Mouse (Mus musculus) intestine, postnatal 0 days (tissue): ENCODE data around the gene Chst8. TPM values are rescaled to one million over a fixed set of nuclear protein-coding genes. Genes with fewer than 3 reads are reported as not detected.

Source experiments
- ATAC-seq: fragments of 200-750 bp; cut with Nextera tagmentation; 2 replicates; pipeline ENCODE4 v1.8.0; 2017; ENCODE audit warnings: mild to moderate bottlenecking, moderate TSS enrichment, moderate library complexity
- H3K27ac ChIP-seq: fragments of 300-500 bp; sonication (generic); 2 replicates; pipeline ENCODE4 v1.5.1; 2014; ENCODE audit warnings: mild to moderate bottlenecking, low read depth, low read length, moderate library complexity
- H3K27me3 ChIP-seq: fragments of 300-500 bp; sonication (generic); replicated peaks from 2 replicates; pipeline ENCODE4 v1.6.1; 2014; ENCODE audit warnings: low read length, mixed read lengths; ENCODE audit not compliant: control insufficient read depth, insufficient read depth
- H3K36me3 ChIP-seq: fragments of 300-500 bp; sonication (generic); 2 replicates; pipeline ENCODE4 v1.6.1; 2014; ENCODE audit warnings: mild to moderate bottlenecking, moderate library complexity; ENCODE audit not compliant: control insufficient read depth, insufficient read depth
- H3K4me1 ChIP-seq: fragments of 300-500 bp; sonication (generic); replicated peaks from 2 replicates; pipeline ENCODE4 v1.6.1; 2014; ENCODE audit warnings: antibody characterized with exemption, low read length, mixed read lengths; ENCODE audit not compliant: control insufficient read depth, insufficient read depth
- H3K4me2 ChIP-seq: fragments of 300-500 bp; sonication (generic); replicated peaks from 2 replicates; pipeline ENCODE4 v1.6.1; 2014; ENCODE audit warnings: low read depth, mild to moderate bottlenecking, moderate library complexity
- H3K4me3 ChIP-seq: fragments of 300-500 bp; sonication (generic); 2 replicates; pipeline ENCODE4 v1.5.1; 2014; ENCODE audit warnings: low read depth, low read length
- H3K9ac ChIP-seq: fragments of 300-500 bp; sonication (generic); 2 replicates; pipeline ENCODE4 v1.6.1; 2014; ENCODE audit warnings: mild to moderate bottlenecking, low read depth, low read length
- H3K9me3 ChIP-seq: fragments of 300-500 bp; sonication (generic); 2 replicates; pipeline ENCODE4 v1.6.1; 2016; ENCODE audit warnings: mixed run types; ENCODE audit not compliant: control insufficient read depth
- CTCF ChIP-seq: sonication (generic); IDR thresholded peaks from 2 replicates; pipeline ENCODE4 v1.5.1; 2016; ENCODE audit warnings: low read depth, mild to moderate bottlenecking, control low read depth, antibody characterized with exemption, moderate library complexity
- WGBS: fragments of 180-500 bp; shearing (Covaris S2); extraction: QIAGEN DNeasy Blood & Tissue Kit; methylation state at CpG from one replicate; pipeline ENCODE4 v1.1.7; 2014; 5-methylcytosine and 5-hydroxymethylcytosine counted together
- polyA plus RNA-seq: library from polyadenylated mRNA; unstranded; fragments of >200 nt; fragmentation: Nextera tagmentation; extraction: Ambion mirVana; gene quantifications from 2 replicates; pipeline ENCODE4 v1.2.1, GENCODE M21; 2015

Gene Chst8
- polyA plus RNA-seq, 1 experiment from 2014 or later, result 2.7 TPM

DNA sequence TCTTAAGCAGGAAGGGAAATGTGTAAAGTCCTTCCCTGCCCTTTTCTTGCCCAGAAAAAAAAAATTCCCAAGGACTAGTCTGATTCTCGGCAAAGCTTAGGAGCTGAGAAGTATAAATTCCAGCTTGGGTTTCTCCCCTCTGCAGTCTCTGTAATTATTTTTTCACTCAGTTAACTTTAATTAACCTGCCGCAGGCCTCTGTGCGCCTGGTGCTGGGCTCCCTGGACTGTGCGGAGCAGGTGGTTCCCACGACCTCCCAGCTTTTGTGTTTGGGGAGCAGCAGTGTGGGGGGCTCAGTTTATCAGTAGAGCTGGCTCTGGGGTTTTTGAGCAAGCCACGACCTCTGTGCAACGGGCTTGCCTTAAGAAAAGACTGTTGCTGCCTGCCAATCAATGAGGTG lies 62.2 kb downstream of the Chst8 start:
- TF ChIP-seq CTCF, result no peak
- Histone ChIP-seq H3K9me3 (no peaks in the 10 kb centered on the region), H3K27ac (no peak overlapping the region), H3K9ac (no peak overlapping the region), H3K4me3 (no peak overlapping the region), H3K4me2 (no peak overlapping the region), H3K27me3 (no peaks in the 10 kb centered on the region), H3K4me1 (no peaks in the 10 kb centered on the region), H3K36me3 (no peaks in the 10 kb centered on the region)
- 78% methylated on average over 7 of the region's 7 CpGs for WGBS
- no peak for ATAC-seq

DNA sequence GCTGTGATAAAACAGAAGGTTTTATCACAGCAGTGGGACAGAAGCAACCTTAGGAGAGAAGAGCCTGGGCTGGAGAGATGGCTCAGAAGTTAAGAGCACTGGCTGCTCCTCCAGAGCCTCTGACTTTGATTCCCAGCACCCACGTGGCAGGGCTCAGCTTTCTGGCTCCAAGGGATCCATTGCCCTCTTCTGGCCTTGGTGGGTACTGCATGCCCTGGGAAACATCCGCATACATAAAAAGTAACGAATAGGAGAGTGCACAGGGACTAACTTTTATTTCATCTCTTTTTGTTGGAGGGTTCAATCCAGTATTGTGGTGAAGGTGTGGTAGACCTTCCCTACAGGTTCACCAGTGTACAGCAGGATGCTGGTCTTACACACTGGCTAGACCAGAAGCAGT lies 62.8 kb downstream of the Chst8 start:
- WGBS, result 62% methylated on average over 3 of the region's 3 CpGs
- Histone ChIP-seq H3K36me3 (no peaks in the 10 kb centered on the region), H3K4me2 (no peak overlapping the region), H3K4me1 (no peaks in the 10 kb centered on the region), H3K4me3 (no peak overlapping the region), H3K9me3 (no peaks in the 10 kb centered on the region), H3K9ac (no peak overlapping the region), H3K27ac (no peak overlapping the region), H3K27me3 (no peaks in the 10 kb centered on the region)
- peak; percentile 65 for TF ChIP-seq CTCF
- ATAC-seq, result no peak

DNA sequence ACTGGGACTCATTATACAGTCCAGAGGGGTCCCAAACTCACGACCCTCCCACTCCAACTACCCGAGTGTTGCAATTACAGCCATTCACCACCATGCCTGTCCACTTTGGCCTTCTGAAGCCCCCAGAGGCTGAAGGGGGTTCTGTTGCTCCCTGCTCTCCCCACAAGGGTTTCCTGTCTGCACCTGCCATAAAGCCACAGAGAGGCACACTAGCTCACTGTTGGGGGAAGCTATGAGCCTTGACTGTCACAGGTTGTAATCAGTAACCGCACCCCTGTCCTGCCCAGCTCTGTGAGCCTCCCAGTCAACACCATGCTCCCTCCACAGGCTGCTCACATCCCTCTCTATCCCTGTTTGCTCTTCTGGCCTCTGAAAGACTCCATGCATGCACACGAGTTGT lies 64.0 kb downstream of the Chst8 start:
- Histone ChIP-seq H3K27me3 (no peaks in the 10 kb centered on the region), H3K27ac (no peak overlapping the region), H3K36me3 (no peaks in the 10 kb centered on the region), H3K4me3 (no peak overlapping the region), H3K9me3 (no peaks in the 10 kb centered on the region), H3K4me1 (no peaks in the 10 kb centered on the region), H3K9ac (no peak overlapping the region), H3K4me2 (no peak overlapping the region)
- ATAC-seq, result no peak
- WGBS, result 64% methylated on average over 4 of the region's 4 CpGs
- TF ChIP-seq CTCF, result peak; percentile 3; the same call in 1 of the 2 replicates

DNA sequence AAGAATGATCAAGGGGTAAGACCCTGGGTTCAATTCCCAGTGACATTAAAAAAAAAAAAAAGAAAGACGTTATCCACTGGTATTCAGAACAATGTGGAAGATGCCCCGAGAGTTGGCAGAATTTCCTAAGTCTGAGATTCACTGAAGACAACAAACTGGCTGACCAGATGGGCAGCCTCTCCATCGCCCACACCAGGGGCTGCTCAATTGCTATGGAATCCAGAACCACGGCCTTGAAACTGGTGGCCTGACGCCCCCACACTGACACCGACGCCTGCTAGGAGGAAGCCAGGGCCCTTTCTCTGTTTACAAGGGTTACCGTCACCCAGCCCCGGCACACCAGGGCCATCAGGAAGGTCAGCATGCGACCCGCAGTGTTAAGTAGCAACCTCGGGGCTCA lies 64.8 kb downstream of the Chst8 start:
- H3K36me3 ChIP-seq, result no peaks in the 10 kb centered on the region
- H3K4me3 ChIP-seq, result no peak overlapping the region
- H3K9ac ChIP-seq, result no peak overlapping the region
- H3K4me1 ChIP-seq, result no peaks in the 10 kb centered on the region
- no peak for TF ChIP-seq CTCF
- H3K4me2 ChIP-seq, result no peak overlapping the region
- ATAC-seq, result no peak
- 65% methylated on average over 12 of the region's 12 CpGs for WGBS
- H3K27me3 ChIP-seq, result no peaks in the 10 kb centered on the region
- no peaks in the 10 kb centered on the region for H3K9me3 ChIP-seq
- H3K27ac ChIP-seq, result no peak overlapping the region

- no peak for ATAC-seq
- no peak for TF ChIP-seq CTCF
- no peak overlapping the region for H3K9ac ChIP-seq
- no peak overlapping the region for H3K4me3 ChIP-seq
- H3K4me2 ChIP-seq, result no peak overlapping the region
- no peaks in the 10 kb centered on the region for H3K36me3 ChIP-seq
- H3K4me1 ChIP-seq, result no peaks in the 10 kb centered on the region
- H3K9me3 ChIP-seq, result no peaks in the 10 kb centered on the region
- H3K27me3 ChIP-seq, result no peaks in the 10 kb centered on the region
- WGBS, result 56% methylated on average over 6 of the region's 6 CpGs
- H3K27ac ChIP-seq, result no peak overlapping the region; the same call in 1 of the 2 replicates
Observed at GRCm38 (mm10) chr7:34746586-34746985, 65.9 kb downstream of the Chst8 start.

DNA sequence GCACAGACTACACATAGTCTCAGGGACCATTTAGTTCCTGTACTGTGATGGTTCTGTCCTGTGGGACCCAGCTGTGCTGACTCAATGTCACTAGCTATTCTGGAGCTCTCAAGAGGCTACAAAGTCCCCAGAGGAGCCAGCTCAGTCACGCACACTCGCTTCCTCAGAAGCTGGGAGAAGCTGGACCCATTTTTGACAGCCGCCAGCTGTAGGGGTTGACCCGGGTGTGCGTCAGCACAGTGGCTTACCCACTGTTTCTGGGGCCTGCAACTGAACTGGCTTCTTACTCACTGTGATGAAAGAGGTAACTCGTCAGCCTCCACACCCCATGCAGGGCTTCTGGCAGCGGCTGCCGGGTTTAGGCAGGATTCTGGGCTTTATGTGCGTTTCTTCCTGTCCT lies 66.3 kb downstream of the Chst8 start:
- no peaks in the 10 kb centered on the region for H3K4me1 ChIP-seq
- H3K27ac ChIP-seq, result no peak overlapping the region; the same call in 1 of the 2 replicates
- no peaks in the 10 kb centered on the region for H3K27me3 ChIP-seq
- H3K36me3 ChIP-seq, result no peaks in the 10 kb centered on the region
- H3K4me2 ChIP-seq, result no peak overlapping the region
- no peak for TF ChIP-seq CTCF
- no peak for ATAC-seq
- H3K4me3 ChIP-seq, result no peak overlapping the region
- no peak overlapping the region for H3K9ac ChIP-seq
- 34% methylated on average over 9 of the region's 9 CpGs for WGBS
- H3K9me3 ChIP-seq, result no peaks in the 10 kb centered on the region

DNA sequence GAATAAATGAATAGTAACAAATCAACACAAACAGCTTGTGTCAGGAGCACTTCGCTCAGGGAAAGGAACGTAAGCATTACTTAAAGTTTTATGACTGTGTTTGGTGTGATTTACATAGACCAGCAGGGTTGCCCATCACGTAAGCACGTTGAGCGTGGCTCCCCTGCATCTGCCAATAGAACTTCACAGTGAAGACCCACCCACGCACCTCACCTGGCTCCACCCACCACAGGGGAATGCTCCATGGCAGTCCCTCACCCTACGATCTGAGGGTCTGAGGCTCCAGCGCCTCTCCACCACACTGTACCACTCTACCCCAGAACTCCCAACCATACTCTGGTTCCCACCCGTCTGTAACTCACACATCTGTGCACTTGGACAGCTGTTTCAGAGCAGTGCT lies 67.1 kb downstream of the Chst8 start:
- H3K36me3 ChIP-seq, result no peaks in the 10 kb centered on the region
- no peak overlapping the region for H3K27ac ChIP-seq
- WGBS, result 73% methylated on average over 9 of the region's 9 CpGs
- H3K4me1 ChIP-seq, result no peaks in the 10 kb centered on the region
- no peak for TF ChIP-seq CTCF
- ATAC-seq, result no peak
- H3K9me3 ChIP-seq, result no peaks in the 10 kb centered on the region
- H3K4me3 ChIP-seq, result no peak overlapping the region
- H3K9ac ChIP-seq, result no peak overlapping the region
- H3K4me2 ChIP-seq, result no peak overlapping the region
- H3K27me3 ChIP-seq, result no peaks in the 10 kb centered on the region
